In genomic region chr11:81965653-81966625, GRCm38 (mm10) we compare ENCODE assay signal across 17 mouse cellular contexts. TPM values are rescaled to one million over a fixed set of nuclear protein-coding genes. Genes with fewer than 3 reads are reported as not detected.
DNase-seq lines count a peak whose midpoint lies in the region; ATAC-seq and TF ChIP-seq lines count a peak whose summit lies in the region.
"Had no signal": no experiment of that assay in that cellular context is flagged by ENCODE, and none has a peak within 500 bp of the region (broad histone marks: within the 10 kb centered on the region; RNA-seq: fewer than 3 reads in every experiment).

No protein-coding gene starts in this region.

- H3K4me2 ChIP-seq in forebrain, embryonic 15.5 days (replicated peaks): peak overlapping the region; percentile 40
- peak overlapping the region; percentile 65 for H3K4me2 ChIP-seq in hindbrain, postnatal 0 days (ENCODE audit: low read depth, low read length)
- H3K4me2 ChIP-seq in neural tube, embryonic 12.5 days (replicated peaks): peak overlapping the region; percentile 24
- H3K4me2 ChIP-seq: embryonic facial prominence, embryonic 12.5 days; limb, embryonic 15.5 days; lung, embryonic 15.5 days had no signal

- peaks cover 48% of the 10 kb centered on the region for H3K4me1 ChIP-seq in forebrain, embryonic 15.5 days
- H3K4me1 ChIP-seq in hindbrain, postnatal 0 days (ENCODE audit: insufficient read depth, low read length): peaks cover 20% of the 10 kb centered on the region
- H3K4me1 ChIP-seq in neural tube, embryonic 12.5 days: peaks cover 29% of the 10 kb centered on the region
- H3K4me1 ChIP-seq: lung, embryonic 15.5 days; megakaryocyte, embryonic 14.5 days had no signal

- H3K4me3 ChIP-seq in forebrain, embryonic 15.5 days: peak overlapping the region; percentile 18; the same call in 1 of the 2 replicates
- H3K4me3 ChIP-seq in hindbrain, postnatal 0 days (ENCODE audit: low read length): peak overlapping the region; percentile 31
- H3K4me3 ChIP-seq in neural tube, embryonic 12.5 days: no peak overlapping the region
- H3K4me3 ChIP-seq: embryonic facial prominence, embryonic 12.5 days; limb, embryonic 15.5 days; lung, embryonic 15.5 days; megakaryocyte, embryonic 14.5 days had no signal

- H3K9ac ChIP-seq in forebrain, embryonic 15.5 days (replicated peaks): no peak overlapping the region
- H3K9ac ChIP-seq in hindbrain, postnatal 0 days (replicated peaks; ENCODE audit: low read length): peak overlapping the region; percentile 39
- H3K9ac ChIP-seq in neural tube, embryonic 12.5 days: no peak overlapping the region
- H3K9ac ChIP-seq: embryonic facial prominence, embryonic 12.5 days; limb, embryonic 15.5 days; lung, embryonic 15.5 days had no signal

- peak overlapping the region; percentile 42 for H3K27ac ChIP-seq in forebrain, embryonic 15.5 days (replicated peaks)
- peak overlapping the region; percentile 61 for H3K27ac ChIP-seq in hindbrain, postnatal 0 days
- no peak overlapping the region for H3K27ac ChIP-seq in neural tube, embryonic 12.5 days
- H3K27ac ChIP-seq: embryonic facial prominence, embryonic 12.5 days; limb, embryonic 15.5 days; lung, embryonic 15.5 days had no signal

- H3K9me3 ChIP-seq in forebrain, embryonic 15.5 days: no peaks in the 10 kb centered on the region
- H3K9me3 ChIP-seq in hindbrain, postnatal 0 days (ENCODE audit: low read length): no peaks in the 10 kb centered on the region
- no peaks in the 10 kb centered on the region for H3K9me3 ChIP-seq in neural tube, embryonic 12.5 days
- H3K9me3 ChIP-seq: embryonic facial prominence, embryonic 12.5 days; limb, embryonic 15.5 days; lung, embryonic 15.5 days; megakaryocyte, embryonic 14.5 days had no signal

- 31% methylated on average over 11 of the region's 11 CpGs for WGBS in forebrain, embryonic 15.5 days
- 30% methylated on average over 11 of the region's 11 CpGs for WGBS in hindbrain, postnatal 0 days
- WGBS in neural tube, embryonic 12.5 days: 57% methylated on average over 11 of the region's 11 CpGs

- peak; percentile 32 to 36 for DNase-seq in left cerebral cortex, postnatal 10 days (ENCODE audit: extremely low spot score in 1 of 2, low spot score in 2 of 2)
- no peak for DNase-seq in left cerebral cortex, adult 11 months (ENCODE audit: low spot score)
- peak; percentile 38 for DNase-seq in hindbrain, postnatal 0 days (ENCODE audit: low spot score)
- DNase-seq in heart, adult 9 months (ENCODE audit: low spot score in 2 of 2): no peak
- DNase-seq in kidney, adult 18-20 months: no peak
- no peak for DNase-seq in kidney, postnatal 4 days
- DNase-seq: cerebellum, adult 9-11 months had no signal

- H3K27me3 ChIP-seq in forebrain, embryonic 15.5 days: peaks cover 10% of the 10 kb centered on the region; the same call in 1 of the 2 replicates
- H3K27me3 ChIP-seq in hindbrain, postnatal 0 days (ENCODE audit: insufficient read depth, low read length): no peaks in the 10 kb centered on the region
- peaks cover 41% of the 10 kb centered on the region for H3K27me3 ChIP-seq in neural tube, embryonic 12.5 days (replicated peaks)

- no peaks in the 10 kb centered on the region for H3K36me3 ChIP-seq in forebrain, embryonic 15.5 days
- H3K36me3 ChIP-seq in hindbrain, postnatal 0 days (ENCODE audit: insufficient read depth, low read length): no peaks in the 10 kb centered on the region
- no peaks in the 10 kb centered on the region for H3K36me3 ChIP-seq in neural tube, embryonic 12.5 days
- H3K36me3 ChIP-seq: embryonic facial prominence, embryonic 12.5 days; limb, embryonic 15.5 days; lung, embryonic 15.5 days had no signal

- intact Hi-C loops in left cerebral cortex, postnatal 10 days (cut with DNase I): loop anchor here (5.0 to 10.0 kb wide), 2 partner anchors 191 to 329 kb away; no protein-coding TSS in a partner anchor

- ATAC-seq in forebrain, embryonic 15.5 days (replicated peaks): peak; percentile 69
- ATAC-seq in hindbrain, postnatal 0 days: peak; percentile 52
- ATAC-seq in neural tube, embryonic 12.5 days (ENCODE audit: low FRiP score, low read depth): peak; percentile 58; the same call in 1 of the 2 replicates
- ATAC-seq: intestine, postnatal 0 days had no signal

- TF ChIP-seq CTCF in hindbrain, postnatal 0 days (IDR thresholded peaks at IDR 0.05; ENCODE audit: low read depth): no peak

RNA-seq across cellular contexts. Expression of gene Asic2, which starts 2.3 kb away (rescaled TPM):
- total RNA-seq in left cerebral cortex, postnatal 10 days (2021): 10 to 100 TPM; 82.0 to 86.5 TPM
- polyA plus RNA-seq in forebrain, embryonic 15.5 days (2015; fragmentation: Nextera tagmentation; extraction: Ambion mirVana): 5.5 and 5.6 TPM in 2 replicates
- total RNA-seq in hindbrain, postnatal 0 days (2014; rRNA removed): 55.2 and 57.3 TPM in 2 replicates
- 18.3 and 19.2 TPM in 2 replicates for polyA plus RNA-seq in hindbrain, postnatal 0 days (2015; fragmentation: Nextera tagmentation; extraction: Ambion mirVana)
- polyA plus RNA-seq in neural tube, embryonic 12.5 days (2016; fragmentation: Nextera tagmentation; extraction: Ambion mirVana): 6.6 and 8.4 TPM in 2 replicates
- total RNA-seq: heart, adult 18-20 months; heart, postnatal 14 days had no signal
- polyA plus RNA-seq: thymus, postnatal 0 days had no signal

Comparison
In these comparisons a context has a peak if more than half of its experiments do, and no peak if none do; other contexts are left out.
1. DNase-seq: peak in left cerebral cortex, postnatal 10 days (2 of 2) and hindbrain, postnatal 0 days (single experiment); none in left cerebral cortex, adult 11 months (single experiment), heart, adult 9 months (0 of 2), kidney, adult 18-20 months (single experiment) and kidney, postnatal 4 days (0 of 2).
2. Peak in every context shown above with its lines, with median percentiles within 50 percentile points of each other: ATAC-seq and H3K4me2 ChIP-seq.